Mouse (Mus musculus) lung, postnatal 0 days (tissue): ENCODE results near the gene Mars.

ENCODE experiments used
- CTCF ChIP-seq: IDR thresholded peaks from 2 replicates; pipeline ENCODE4 v1.5.1; 2016; ENCODE audit warnings: antibody characterized with exemption, mild to moderate bottlenecking
- EP300 ChIP-seq: IDR thresholded peaks from 2 replicates; pipeline ENCODE4 v1.6.1; 2016; ENCODE audit warnings: antibody characterized with exemption, mild to moderate bottlenecking, control low read depth

GRCm38 (mm10) chr10:127258489-127258888, 53.1 kb downstream of the Mars start:
- no peak for TF ChIP-seq EP300
- no peak for TF ChIP-seq CTCF
